Mouse (Mus musculus): ENCODE measurements around the gene Qrsl1.

The Qrsl1 gene

DNA sequence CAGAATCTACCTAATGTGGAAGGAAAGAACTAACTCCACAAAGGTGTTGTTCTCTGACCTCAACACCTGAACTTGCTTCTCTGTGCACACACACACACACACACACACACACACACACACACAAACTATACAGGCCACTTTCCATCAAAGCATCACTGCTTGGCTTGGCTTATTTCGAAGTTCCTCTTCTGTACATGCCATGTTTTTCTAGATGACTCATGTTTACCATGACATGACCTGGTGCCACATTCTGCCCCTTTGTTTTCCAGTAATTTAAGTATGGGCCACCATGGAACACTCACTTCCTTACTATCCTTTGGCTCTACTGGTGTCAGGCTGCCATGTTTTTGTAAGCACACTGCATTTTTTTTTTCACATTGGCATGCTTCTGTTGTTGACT is 30.1 kb downstream of the Qrsl1 start:
- no peak for DNase-seq (ENCODE audit: low read depth, low spot score)

DNA sequence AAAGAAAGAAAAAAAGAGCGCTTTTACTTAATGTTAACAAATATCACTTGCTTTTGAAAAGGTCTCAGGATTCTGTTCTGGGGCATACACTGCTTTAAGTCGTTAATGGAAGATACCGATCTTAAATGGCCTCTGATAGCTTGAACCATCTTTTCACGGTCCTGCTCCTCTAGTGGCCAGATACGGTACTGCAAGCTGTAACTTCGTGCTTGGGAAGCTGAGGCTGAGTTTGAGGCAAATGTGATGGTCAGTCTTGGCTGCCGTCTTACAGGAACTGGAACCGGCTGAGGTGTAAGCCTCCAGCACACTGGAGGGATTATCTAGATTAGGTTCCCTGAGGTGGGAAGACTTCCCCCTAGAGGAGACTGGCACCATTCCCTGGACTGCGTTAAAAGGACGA is 30.8 kb downstream of the Qrsl1 start:
- peak; percentile 66 for DNase-seq (ENCODE audit: low read depth, low spot score)

DNA sequence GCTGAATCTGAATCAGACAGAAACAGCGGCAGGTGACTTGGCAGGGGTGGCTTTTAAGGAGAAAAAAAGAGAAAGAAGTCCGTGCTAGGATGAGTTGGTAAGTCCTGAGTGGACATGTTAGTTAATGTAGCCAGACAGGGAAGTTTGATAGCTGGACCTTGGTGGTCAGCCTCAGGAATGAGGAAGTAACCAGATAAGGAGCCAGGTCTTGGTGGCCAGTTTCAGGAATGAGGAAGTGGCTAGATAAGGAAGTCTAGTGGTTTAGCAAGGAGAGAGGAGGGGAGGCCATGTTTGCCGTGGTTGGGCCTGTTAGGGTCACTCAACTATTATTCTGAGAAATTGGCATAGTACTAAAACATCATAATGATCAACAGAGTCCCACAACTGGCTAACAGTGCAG is 45.2 kb downstream of the Qrsl1 start:
- DNase-seq (ENCODE audit: low read depth, low spot score): no peak

DNA sequence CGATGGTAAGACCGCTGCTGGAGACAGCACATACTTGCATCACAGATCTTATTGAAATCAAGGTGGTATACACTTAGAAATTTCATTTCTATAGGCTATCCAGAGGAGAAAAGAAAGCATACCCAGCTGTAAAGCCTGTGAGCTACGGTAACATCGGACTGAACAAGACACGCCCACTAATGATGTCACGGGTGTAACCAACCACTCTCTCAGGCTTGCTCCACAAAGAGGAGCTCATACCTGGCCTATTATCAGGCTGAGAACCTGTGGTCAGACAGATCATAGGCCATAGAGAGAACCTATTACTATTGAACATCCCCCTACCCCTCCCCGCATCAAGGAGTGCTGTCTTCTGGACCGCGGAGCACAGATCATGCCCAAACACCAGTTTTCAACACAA is 45.6 kb downstream of the Qrsl1 start:
- no peak for DNase-seq (ENCODE audit: low read depth, low spot score)

DNA sequence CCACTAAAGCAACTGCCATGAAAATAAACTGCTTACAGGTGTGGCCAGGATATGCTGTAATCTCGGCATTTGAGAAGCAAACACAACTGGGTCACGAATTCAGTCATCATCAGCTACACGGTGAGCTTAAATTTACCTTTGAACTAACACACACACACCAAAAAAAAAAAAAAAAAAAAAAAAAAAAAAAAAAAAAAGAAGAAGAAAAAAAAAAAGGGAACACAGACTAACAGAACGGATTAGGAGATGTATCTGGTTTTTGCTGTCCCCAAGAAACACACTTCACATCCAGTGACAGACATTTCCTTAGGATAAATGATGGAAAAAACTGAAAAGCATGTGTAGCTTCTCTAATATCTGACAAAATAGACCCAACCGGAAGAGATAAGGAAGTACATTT is 49.6 kb downstream of the Qrsl1 start:
- DNase-seq (ENCODE audit: low read depth, low spot score): no peak

DNA sequence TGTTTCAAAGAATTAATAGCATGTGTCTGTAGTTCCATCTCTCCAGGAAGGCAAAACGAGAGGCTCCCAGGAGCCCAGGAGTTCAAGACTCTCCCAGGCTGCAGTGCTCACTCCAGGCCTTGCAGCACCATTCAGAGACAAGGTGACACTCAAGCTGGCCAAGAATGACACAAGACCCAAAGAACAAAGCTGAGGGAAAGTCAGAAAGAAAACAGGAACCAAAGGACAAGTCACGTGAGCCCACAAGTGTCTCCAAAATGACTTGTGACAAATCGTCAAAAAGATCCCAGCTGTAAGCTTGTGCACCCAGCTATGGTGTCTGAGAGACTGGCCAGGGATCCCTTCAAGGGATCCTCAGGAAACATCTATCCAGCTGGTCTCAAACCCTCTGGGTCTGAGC is 52.1 kb downstream of the Qrsl1 start:
- DNase-seq (ENCODE audit: low read depth, low spot score): no peak

DNA sequence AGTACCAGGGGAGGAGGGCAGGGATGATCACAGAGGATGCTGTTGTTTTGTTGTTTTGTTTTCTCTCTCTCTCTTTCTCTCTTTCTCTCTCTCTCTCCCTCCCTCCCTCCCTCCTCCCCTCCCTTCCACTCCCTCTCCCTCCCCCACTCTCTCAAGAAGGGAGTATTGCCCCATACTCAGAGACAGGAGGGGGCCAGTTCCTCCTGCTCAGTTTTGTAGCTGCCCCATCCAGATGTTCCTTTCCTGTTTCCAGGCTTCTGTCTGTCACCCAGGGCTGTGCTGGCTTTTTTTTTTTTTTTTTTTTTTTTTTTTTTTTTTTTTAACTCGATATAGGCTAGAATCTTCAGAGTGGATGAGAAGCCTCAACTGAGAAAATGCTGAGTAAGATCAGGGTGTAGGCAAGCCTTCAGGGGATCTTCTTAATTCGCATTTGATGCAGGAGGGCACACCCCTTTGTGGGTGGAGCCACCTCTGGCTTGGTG is 55.4 kb downstream of the Qrsl1 start:
- no peak for DNase-seq (ENCODE audit: low read depth, low spot score)

DNA sequence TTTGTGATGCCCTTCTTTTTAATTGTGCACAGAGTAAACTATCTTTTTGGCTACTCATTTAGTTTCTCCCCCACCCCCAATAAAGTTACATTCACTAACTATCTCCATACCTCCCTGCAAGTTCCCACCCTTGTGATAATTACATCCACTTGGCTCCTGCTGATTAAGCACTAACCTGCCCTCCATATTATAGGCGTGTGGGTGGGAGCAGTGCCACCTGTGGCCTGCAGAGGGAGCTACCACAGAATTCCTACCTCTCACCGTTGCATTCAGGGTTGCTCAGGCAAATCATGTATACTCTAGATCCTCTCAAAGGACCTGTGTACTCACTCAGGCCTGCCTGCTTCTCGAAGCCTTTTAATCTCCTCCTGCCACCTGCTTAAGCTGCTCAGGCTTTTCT is 56.1 kb downstream of the Qrsl1 start:
- DNase-seq (ENCODE audit: low read depth, low spot score): no peak

DNA sequence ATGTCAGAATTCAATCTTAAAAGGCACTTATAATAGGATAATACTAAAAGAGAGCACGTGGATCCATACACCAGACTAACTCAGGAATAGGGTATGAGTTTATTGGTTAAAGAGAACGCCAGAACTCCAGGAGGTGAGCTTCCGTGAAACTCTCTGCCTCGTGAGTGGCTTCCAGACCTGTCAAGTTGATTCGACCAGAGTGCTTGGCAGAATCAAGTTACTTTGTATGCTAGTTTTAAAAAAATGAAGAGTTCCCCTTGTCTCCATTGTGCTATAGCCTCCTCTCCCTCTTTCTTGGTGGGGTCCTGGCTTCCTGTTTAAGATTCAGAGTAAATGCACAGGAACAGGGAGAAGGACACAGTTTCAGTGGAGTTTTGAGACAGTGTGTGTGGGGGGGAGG is 60.1 kb downstream of the Qrsl1 start:
- no peak for DNase-seq (ENCODE audit: low read depth, low spot score)

DNA sequence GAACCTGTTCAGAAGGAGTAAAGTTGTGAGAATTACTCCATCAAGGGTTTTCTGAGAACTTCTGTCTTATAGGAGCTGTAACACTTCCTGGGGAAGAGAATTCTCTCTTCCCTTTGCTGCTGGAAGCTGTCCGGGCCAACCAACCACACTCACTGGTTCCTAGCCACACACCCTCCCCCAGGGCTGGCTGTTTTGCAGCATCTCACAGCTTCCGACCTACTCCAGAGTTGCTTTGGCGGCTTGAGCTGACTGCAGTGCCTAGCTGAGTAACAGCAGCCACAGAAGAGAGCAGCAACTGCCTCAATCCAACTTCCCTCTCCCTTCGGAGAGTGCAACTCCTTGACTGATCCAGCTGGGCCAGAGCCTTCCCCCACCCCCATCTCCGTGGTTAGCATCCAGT is 68.7 kb downstream of the Qrsl1 start:
- DNase-seq (ENCODE audit: low read depth, low spot score): no peak

DNA sequence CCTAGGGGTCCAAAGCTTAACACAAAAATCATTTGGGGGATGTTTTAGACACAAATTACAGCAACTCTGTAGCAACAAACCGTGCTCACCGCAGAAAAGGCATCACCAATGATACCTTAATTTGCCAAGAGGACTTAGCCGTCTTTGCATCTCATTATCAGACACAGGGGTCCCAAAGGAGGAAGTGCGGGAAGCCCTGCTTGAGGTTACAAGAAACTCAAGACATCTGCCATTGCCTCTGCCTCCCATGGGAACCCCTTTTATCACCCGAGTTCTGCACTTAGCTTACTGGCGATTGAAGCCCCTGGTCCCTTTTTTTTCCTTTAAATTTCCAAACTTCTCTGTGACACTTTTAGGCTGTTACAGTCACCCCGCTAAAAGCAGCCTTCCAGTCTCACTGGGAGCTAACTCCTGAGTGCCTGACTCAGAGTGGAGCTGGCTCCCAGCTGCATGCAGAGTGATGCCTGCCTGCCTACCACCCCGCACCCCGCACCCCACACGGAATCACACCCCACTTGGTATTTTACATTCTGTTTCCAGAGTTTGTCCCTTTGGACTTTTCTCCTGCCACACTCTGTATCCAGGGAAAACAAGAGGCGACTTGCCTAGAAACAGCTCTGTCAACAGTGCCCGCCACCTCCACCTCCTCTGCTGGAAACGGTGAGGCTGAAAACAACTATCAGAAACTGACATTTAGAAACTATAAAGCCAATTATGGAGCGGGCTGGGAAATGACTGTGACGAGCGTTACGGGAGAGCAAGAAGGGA is 71.1 kb downstream of the Qrsl1 start:
- no peak for DNase-seq (ENCODE audit: low read depth, low spot score)

DNA sequence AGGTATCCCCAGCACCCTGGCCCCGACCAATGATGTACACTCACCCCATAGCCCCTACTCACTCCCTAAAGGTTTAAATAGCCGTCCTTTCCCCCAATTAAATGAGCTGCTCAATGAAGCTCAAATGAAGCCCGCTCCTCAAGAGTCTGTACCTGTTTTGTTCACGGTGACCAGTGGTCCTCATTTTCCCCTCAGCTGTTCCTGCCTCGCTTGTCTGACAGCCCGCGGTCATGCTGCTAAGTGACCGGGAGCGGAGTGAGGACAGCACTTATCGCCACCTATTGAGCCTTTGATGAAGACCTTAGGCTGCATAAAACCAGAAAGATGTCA is 72.9 kb downstream of the Qrsl1 start:
- DNase-seq (ENCODE audit: low read depth, low spot score): no peak

DNA sequence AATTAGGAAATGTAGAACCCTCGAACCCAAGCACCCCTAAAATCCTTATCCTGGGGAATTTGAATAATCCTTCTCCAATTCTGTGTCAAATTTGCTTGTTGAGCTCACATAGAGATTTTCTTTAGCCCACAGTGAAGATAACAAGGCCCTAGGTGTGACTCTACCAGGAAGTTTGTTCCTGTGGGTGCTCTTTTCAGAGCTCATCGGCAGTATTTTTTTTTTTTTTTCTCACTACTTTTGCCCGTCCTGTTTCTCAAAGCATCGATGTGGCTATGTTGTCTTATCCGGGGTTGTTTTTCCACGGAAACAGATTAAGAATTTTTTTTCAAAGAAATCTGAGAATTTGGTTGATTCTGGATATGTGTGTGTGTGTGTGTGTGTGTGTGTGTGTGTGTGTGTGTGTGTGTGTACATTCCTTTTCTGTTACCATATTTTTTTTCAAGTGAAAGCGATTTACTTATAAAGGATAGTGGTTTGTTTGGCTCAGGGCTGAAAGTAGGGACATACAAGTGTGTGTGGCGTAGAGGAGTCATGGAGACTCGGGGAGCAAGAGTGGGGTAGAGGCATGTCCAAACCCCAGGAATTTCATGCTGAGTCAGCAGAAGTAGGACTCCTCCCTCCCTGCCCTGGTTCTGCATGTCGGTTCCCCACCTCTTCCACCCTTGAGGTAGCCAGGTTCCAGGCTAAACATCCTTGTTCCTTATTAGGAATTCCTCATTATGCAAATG is 73.4 kb downstream of the Qrsl1 start:
- DNase-seq (ENCODE audit: low read depth, low spot score): no peak

DNA sequence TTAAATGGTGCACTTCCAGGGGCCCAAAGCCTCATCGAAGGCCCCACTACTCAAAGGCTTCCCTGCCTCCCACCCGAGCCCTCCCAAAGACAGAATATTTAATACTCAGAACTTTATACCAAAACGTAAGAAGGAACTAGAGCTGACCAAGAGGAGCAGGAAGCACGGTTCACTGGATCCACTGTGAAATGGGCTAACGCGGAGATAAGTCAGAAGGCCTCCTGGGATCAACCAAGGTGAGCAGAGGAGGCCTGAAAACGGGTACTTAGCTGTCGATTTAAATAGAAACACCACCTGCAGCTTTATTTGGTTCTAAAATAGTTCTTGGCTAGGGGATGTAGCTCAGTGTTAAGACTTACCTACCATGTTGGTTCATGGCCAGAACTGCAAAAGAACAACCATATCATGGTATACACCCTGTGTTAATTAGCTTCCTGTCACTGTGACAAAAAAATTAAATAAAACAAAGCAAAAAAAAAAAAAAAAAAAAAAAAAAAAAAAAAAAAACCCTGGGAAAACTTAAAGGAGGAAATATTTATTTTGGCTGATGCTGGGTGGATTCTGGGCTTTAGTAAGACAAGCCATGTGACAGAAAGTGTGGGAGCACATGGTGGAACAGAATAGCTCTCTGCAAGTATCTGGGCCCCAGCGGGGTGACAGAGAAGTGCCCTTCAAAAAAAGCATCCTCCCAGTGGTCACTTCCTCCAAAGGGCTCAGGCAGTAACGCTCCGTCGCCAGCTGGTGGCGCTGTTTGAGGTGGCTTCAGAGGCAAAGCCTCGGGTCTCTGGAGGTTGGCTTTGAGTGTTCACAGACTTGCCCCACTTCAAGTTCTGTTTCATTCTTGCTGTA is 74.5 kb downstream of the Qrsl1 start:
- DNase-seq (ENCODE audit: low read depth, low spot score): no peak

DNA sequence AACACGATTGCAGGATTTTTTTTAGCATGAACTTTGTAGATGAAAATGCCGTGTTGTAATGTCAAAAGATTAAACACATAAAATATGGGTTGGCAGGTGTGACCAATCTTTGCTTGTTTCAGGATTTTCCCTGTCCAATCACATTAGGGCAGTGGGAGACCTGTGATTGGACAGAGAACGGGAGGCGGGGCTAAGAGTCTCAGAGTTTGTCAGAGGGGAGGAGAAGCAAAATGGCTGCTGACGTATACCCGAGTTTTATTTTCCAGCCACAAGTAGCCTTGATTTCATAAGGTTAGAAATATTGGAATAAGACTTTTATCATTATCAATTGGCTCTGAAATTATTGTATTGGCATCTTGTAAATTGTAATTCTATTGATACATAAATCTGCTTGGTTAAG is 75.8 kb downstream of the Qrsl1 start:
- no peak for DNase-seq (ENCODE audit: low read depth, low spot score)

DNA sequence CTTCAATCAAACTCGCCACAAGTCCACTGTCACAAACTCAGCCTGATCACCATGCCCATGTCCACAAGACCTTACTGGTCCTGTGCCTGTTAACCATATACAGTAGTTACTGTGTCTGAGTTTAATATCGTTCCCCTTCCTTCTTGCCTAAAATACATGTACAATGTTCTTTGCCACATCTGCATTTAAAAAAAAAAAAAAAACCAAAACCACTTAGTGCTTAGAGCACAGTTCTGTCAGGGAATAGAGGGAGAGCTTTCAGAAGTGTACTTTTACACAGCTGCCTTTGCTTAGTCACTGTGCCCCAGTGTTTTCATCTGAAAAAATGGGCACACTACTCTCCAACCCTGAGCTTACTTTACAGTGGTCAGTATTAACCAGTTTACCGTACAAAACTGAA is 76.8 kb downstream of the Qrsl1 start:
- no peak for DNase-seq (ENCODE audit: low read depth, low spot score)

Data from c-Kit-negative CD71-positive TER-119-positive erythroid progenitor cells, embryonic 14.5 days (primary cell).